Mouse (Mus musculus): ENCODE results near the gene 4933430I17Rik. TPM values are rescaled to one million over a fixed set of nuclear protein-coding genes. Genes with fewer than 3 reads are reported as not detected.
"Not testable (repeated sequence)": the region's sequence is repeated elsewhere in the genome, so short reads cannot be mapped to it uniquely, and the experiment has no call there.

4933430I17Rik gene
- 0.14 TPM in 1 of 2 replicates, not detected in the other for polyA plus RNA-seq (2012; rRNA removed)

DNA sequence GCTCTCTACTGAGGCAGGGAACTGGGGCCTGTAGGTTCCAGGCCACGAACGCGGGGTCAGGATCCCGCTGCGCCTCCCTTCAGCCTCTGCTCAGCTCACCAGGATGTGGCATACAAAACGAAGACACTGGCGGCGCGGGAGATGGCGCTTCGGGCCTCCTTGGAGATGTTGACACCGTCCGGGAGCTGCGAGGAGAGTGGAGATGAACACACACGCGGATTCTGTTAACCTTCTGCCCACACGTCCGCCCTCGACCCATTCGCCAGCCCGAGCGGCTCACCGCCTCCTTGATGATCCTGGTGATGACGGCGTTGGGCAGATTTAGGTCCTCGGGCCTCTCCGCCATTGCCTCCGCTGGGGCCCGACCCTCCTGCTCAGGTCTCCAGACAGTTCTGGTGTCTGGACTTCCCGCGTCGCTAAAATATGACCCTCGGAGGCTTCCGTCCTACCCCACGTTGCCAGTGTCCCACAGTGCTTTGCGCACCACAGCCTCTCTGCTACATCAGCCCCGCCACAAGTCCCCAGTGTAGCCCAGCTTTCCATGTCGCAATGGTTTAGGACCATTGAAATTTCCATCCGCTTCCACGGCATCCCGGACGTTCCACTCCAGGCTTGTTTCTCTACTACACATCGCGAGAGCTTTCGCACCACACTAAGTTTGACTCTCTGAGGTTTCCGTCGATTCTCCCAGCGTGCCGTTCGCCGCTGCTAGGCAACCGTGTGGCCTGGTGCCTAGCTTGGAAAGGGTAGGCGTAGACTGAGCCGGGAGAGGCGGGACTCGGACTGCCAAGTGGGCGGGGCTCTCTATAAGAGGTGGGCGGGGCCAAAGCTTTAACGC lies at the start of gene 4933430I17Rik, which contains the start of gene Pole3:
4933430I17Rik (plus strand) TSS at position 719 of the 838 bp plus-strand sequence.
Pole3 (minus strand) TSS at position 418 of the 838 bp plus-strand sequence.
- TF ChIP-seq CTCF (IDR thresholded peaks at IDR 0.05; ENCODE audit: extremely low read depth, insufficient read length, insufficient replicate concordance, low read depth, low read length) (no peak), POLR2A (IDR thresholded peaks at IDR 0.05; ENCODE audit: low read depth, low read length) (0 out of 2 replicates have a peak, but pooled peaks have one; percentile 17)
- Histone ChIP-seq H3K27ac (ENCODE audit: insufficient read depth, low read depth, low read length) (peak within 1 kb of the TSS; percentile 94), H3K27me3 (ENCODE audit: control insufficient read depth, insufficient read depth, low read length) (no peaks in the 10 kb centered on the region), H3K4me1 (ENCODE audit: control insufficient read depth, insufficient read depth, insufficient read length, low read length) (peaks cover 3% of the 10 kb centered on the region; the same call in 1 of the 2 replicates), H3K36me3 (ENCODE audit: control insufficient read depth, insufficient read depth, low read length) (no peaks in the 10 kb centered on the region), H3K4me3 (ENCODE audit: low read depth, low read length) (peak within 1 kb of the TSS; percentile 95)
- WGBS: under 1% methylated on average over 59 of the region's 59 CpGs

DNA sequence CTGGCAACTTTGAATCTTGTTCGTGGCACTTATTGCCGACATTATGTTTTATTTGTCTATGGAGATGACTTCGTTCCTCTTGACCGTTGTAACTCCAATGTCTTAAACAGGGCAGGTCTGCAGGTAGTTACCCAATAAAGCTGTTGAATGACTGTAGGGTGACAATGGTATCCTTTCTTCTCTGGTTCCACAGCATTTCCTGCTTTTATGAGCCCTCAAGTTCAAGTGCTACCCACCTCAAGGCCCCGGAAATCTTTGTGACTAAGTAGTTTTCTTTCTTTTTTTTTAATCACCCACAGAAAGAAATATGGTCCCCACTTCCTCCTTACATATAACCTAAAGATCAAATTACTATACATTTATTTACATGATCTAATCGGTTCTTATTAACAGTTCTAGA lies 49.4 kb upstream of the 4933430I17Rik start:
- Histone ChIP-seq H3K27me3 (ENCODE audit: control insufficient read depth, insufficient read depth, low read length) (no peaks in the 10 kb centered on the region), H3K4me3 (ENCODE audit: low read depth, low read length) (no peak overlapping the region), H3K27ac (ENCODE audit: insufficient read depth, low read depth, low read length) (peak overlapping the region; percentile 71), H3K4me1 (ENCODE audit: control insufficient read depth, insufficient read depth, insufficient read length, low read length) (peaks cover 6% of the 10 kb centered on the region; the same call in 1 of the 2 replicates), H3K36me3 (ENCODE audit: control insufficient read depth, insufficient read depth, low read length) (no peaks in the 10 kb centered on the region)
- TF ChIP-seq CTCF (IDR thresholded peaks at IDR 0.05; ENCODE audit: extremely low read depth, insufficient read length, insufficient replicate concordance, low read depth, low read length): no peak
- no peak for TF ChIP-seq POLR2A (IDR thresholded peaks at IDR 0.05; ENCODE audit: low read depth, low read length)
- 14% methylated on average over 6 of the region's 6 CpGs for WGBS

DNA sequence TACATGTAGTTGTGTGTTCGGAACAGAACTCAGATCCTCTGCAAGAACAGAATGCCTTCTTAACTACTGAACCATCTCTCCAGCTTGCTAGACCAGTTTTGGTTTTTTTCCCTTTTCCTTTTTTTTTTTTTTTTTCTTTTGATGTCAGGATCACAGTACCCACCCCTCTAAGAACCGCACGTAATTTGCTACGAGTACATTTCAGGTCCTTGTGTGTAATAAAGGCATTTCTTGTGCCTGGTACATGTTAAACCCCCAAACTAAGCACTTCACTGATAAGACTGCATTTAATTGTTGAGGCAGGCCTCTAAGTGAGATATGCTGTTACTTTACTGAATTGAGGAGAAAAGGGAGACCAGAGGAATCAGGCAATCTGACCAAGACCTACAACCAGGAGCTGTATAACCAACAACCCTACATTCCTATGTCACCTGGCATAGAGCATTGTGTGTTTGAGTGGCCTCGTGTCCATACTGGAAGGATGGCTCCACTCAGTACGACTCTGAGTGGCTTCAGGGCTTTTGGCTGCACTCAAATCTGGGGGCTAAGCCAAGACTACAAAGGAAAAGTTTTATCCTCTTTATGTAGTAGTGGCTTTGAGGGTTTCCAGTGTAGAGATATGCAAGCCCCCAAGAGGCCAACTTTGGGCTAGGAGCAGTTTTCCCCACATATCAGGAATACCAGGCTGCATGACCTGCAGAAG lies 47.5 kb upstream of the 4933430I17Rik start:
- no peak overlapping the region for H3K4me3 ChIP-seq (ENCODE audit: low read depth, low read length)
- H3K27me3 ChIP-seq (ENCODE audit: control insufficient read depth, insufficient read depth, low read length): no peaks in the 10 kb centered on the region
- WGBS: 88% methylated on average over 6 of the region's 6 CpGs
- TF ChIP-seq POLR2A (IDR thresholded peaks at IDR 0.05; ENCODE audit: low read depth, low read length) (no peak), CTCF (IDR thresholded peaks at IDR 0.05; ENCODE audit: extremely low read depth, insufficient read length, insufficient replicate concordance, low read depth, low read length) (no peak)
- no peak overlapping the region for H3K27ac ChIP-seq (ENCODE audit: insufficient read depth, low read depth, low read length)
- peaks cover 7% of the 10 kb centered on the region; the same call in 1 of the 2 replicates for H3K4me1 ChIP-seq (ENCODE audit: control insufficient read depth, insufficient read depth, insufficient read length, low read length)
- peaks cover 2% of the 10 kb centered on the region; the same call in 1 of the 2 replicates for H3K36me3 ChIP-seq (ENCODE audit: control insufficient read depth, insufficient read depth, low read length)

DNA sequence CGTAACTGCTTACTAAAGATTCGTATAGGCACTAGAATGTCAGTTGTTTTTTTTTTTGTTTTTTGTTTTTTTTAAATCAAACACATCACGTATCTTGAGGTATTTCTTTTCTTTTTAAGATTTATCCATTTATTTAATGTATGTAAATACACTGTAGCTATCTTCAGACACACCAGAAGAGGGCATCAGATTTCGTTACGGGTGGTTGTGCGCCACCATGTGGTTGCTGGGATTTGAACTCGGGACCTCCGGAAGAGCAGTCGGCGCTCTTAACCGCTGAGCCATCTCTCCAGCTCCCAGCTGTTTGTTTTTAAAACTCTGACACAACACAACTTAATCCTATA lies 45.6 kb upstream of the 4933430I17Rik start:
- H3K27me3 ChIP-seq (ENCODE audit: control insufficient read depth, insufficient read depth, low read length); H3K36me3 ChIP-seq (ENCODE audit: control insufficient read depth, insufficient read depth, low read length); H3K27ac ChIP-seq (ENCODE audit: insufficient read depth, low read depth, low read length): not testable (repeated sequence)
- peak; percentile 65; the same call in 1 of the 2 replicates for TF ChIP-seq CTCF (IDR thresholded peaks at IDR 0.05; ENCODE audit: extremely low read depth, insufficient read length, insufficient replicate concordance, low read depth, low read length)
- peaks cover 12% of the 10 kb centered on the region; the same call in 1 of the 2 replicates for H3K4me1 ChIP-seq (ENCODE audit: control insufficient read depth, insufficient read depth, insufficient read length, low read length)
- H3K4me3 ChIP-seq (ENCODE audit: low read depth, low read length): peak overlapping the region; percentile 70
- 7% methylated on average over 11 of the region's 11 CpGs for WGBS

DNA sequence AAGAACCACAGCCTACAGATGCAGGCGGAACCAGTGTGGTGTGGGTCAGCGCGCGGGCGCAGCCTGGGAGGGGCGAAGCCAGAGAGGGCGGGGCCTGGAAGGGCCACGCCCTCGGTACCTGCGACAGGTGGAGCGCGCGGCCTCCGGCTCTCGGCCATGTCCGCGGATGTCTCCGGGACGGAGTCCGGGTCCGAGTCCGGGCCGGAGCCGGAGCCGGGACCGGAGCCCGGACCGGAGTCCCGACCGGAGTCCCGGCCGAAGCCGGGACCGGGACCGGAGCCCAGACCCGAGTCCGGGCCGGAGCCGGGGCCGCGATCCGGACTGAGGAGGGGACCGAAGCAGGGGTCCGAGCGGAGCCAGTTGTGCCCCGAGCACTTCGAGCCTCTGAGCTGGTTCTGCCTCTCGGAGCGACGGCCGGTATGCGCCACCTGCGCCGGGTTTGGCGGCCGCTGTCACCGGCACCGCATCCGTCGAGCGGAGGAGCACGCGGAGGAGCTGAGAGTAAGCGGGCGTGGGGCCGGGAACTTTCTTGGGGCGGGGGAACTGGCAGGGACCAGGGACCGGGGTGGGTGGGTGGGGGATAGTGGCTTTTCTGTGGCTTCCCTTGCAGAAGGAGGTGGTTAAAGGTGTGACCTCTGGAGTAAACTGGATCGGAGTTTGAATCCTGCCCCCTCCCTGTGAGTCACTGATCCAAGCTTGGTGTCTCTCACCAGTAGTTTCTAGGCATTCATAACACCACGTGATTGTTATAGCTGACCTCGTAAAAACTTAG lies 45.0 kb upstream of the 4933430I17Rik start, which contains the start of gene Bspry:
Bspry (plus strand) TSS at position 117 of the 772 bp plus-strand sequence.
- TF ChIP-seq POLR2A (IDR thresholded peaks at IDR 0.05; ENCODE audit: low read depth, low read length): peak; percentile 35; the same call in 1 of the 2 replicates
- no peak for TF ChIP-seq CTCF (IDR thresholded peaks at IDR 0.05; ENCODE audit: extremely low read depth, insufficient read length, insufficient replicate concordance, low read depth, low read length)
- peak within 1 kb of the TSS; percentile 70 for H3K4me3 ChIP-seq (ENCODE audit: low read depth, low read length)
- peak within 1 kb of the TSS; percentile 51 for H3K27ac ChIP-seq (ENCODE audit: insufficient read depth, low read depth, low read length)
- no peaks in the 10 kb centered on the region for H3K27me3 ChIP-seq (ENCODE audit: control insufficient read depth, insufficient read depth, low read length)
- peaks cover 15% of the 10 kb centered on the region; the same call in 1 of the 2 replicates for H3K4me1 ChIP-seq (ENCODE audit: control insufficient read depth, insufficient read depth, insufficient read length, low read length)
- peaks cover 6% of the 10 kb centered on the region; the same call in 1 of the 2 replicates for H3K36me3 ChIP-seq (ENCODE audit: control insufficient read depth, insufficient read depth, low read length)
- WGBS: under 1% methylated on average over 71 of the region's 71 CpGs

DNA sequence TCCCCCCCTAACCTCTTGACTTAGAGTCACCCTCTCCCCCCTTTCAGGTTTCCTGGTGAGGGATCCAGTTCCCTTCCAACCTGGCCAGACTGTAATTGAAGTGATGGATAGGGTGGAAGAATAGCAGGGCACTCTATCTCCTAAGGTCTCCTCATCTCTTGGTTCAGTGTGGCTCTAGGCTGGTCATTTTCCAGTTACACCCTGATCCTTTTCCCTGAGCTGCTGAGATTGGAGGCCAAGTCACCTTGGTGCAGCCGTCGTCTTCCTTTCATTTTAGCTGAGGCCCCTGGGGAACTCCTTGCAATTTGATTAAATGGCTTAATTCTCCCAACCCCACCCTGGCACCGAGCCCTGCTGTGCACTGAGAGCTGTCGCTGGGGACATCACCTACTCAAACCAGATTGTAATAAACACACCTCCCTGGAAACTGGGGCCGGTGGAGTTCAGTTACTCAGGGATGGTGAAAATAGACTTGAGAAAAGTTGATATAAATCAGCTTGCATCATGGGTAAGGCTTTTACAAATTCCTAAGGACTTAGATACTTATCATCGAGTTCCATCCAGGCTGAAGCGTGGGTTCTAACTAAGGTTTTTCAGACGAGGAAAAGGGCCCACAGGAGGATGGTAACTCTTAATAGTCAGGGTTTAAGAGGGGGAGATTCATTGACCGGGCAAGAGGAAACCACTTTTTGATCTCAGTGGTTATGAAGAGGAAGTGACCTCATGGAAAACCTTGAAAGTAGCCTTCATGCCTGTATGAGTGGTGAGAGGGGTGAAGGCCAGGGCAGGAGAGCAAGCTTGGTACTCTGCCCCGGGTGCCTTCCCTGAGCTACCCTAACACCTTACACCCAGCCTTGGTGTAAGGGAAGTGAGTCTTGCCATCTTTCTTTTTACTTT lies 44.2 kb upstream of the 4933430I17Rik start:
- peaks cover 14% of the 10 kb centered on the region; the same call in 1 of the 2 replicates for H3K4me1 ChIP-seq (ENCODE audit: control insufficient read depth, insufficient read depth, insufficient read length, low read length)
- no peaks in the 10 kb centered on the region for H3K27me3 ChIP-seq (ENCODE audit: control insufficient read depth, insufficient read depth, low read length)
- no peak for TF ChIP-seq POLR2A (IDR thresholded peaks at IDR 0.05; ENCODE audit: low read depth, low read length)
- TF ChIP-seq CTCF (IDR thresholded peaks at IDR 0.05; ENCODE audit: extremely low read depth, insufficient read length, insufficient replicate concordance, low read depth, low read length): no peak
- peak overlapping the region; percentile 52 for H3K4me3 ChIP-seq (ENCODE audit: low read depth, low read length)
- WGBS: 10% methylated on average over 10 of the region's 10 CpGs
- H3K27ac ChIP-seq (ENCODE audit: insufficient read depth, low read depth, low read length): peak overlapping the region; percentile 28
- peaks cover 6% of the 10 kb centered on the region; the same call in 1 of the 2 replicates for H3K36me3 ChIP-seq (ENCODE audit: control insufficient read depth, insufficient read depth, low read length)
